ENCODE assay signal across 10 mouse cellular contexts in the genomic region with DNA sequence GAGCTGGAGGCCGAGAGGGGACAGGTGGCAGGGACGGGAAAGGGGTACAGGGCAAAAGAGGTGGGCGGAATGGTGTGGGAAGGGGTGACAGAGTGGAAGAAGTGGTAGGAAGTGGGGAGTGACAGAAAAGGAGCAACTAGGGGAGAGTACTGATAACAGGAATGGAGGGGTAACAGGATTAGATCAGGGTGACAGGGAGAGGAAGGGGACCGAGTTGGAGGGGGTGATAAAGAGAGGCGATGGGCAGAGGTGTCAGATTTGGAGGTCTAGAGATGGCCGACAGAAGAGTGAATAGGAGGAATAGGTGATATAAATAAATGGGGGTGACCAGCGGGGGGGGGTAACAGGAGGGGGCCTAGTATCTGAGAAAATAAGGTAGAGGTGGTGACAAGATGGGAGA. TPM values are rescaled to one million over a fixed set of nuclear protein-coding genes. Genes with fewer than 3 reads are reported as not detected.
DNase-seq lines count a peak whose midpoint lies in the region; ATAC-seq and TF ChIP-seq lines count a peak whose summit lies in the region.
"Had no signal": no experiment of that assay in that cellular context is flagged by ENCODE, and none has a peak within 500 bp of the region (broad histone marks: within the 10 kb centered on the region; RNA-seq: fewer than 3 reads in every experiment).

No protein-coding gene starts in this region.

- H3K79me2 ChIP-seq in liver, adult 2 months (ENCODE audit: control insufficient read depth, insufficient read depth, low read length), result peaks cover 36% of the 10 kb centered on the region

- TF ChIP-seq CTCF in liver, adult 2 months (IDR thresholded peaks at IDR 0.05; ENCODE audit: low read depth, low read length), result no peak

- under 1% methylated on average over 7 of the region's 7 CpGs for WGBS in liver, adult 2 months
- 3% methylated on average over 7 of the region's 7 CpGs for whole genome bisulfite sequencing in embryonic facial prominence, embryonic 13.5 days
- WGBS in intestine, embryonic 15.5 days, result 1% methylated on average over 7 of the region's 7 CpGs
- WGBS in neural tube, embryonic 12.5 days, result 4% methylated on average over 7 of the region's 7 CpGs

- H3K4me1 ChIP-seq in liver, adult 2 months (ENCODE audit: control insufficient read depth, insufficient read depth, low read length), result peaks cover 11% of the 10 kb centered on the region
- H3K4me1 ChIP-seq in embryonic facial prominence, embryonic 13.5 days, result peaks cover 28% of the 10 kb centered on the region
- peaks cover 18% of the 10 kb centered on the region for H3K4me1 ChIP-seq in intestine, embryonic 15.5 days (replicated peaks)
- peaks cover 21% of the 10 kb centered on the region for H3K4me1 ChIP-seq in neural tube, embryonic 12.5 days

- H3K9ac ChIP-seq in liver, adult 2 months (ENCODE audit: low read depth, low read length), result peak overlapping the region; percentile 83
- peak overlapping the region; percentile 82 for H3K9ac ChIP-seq in embryonic facial prominence, embryonic 13.5 days
- peak overlapping the region; percentile 73 for H3K9ac ChIP-seq in intestine, embryonic 15.5 days
- H3K9ac ChIP-seq in neural tube, embryonic 12.5 days, result peak overlapping the region; percentile 84

- H3K27me3 ChIP-seq in liver, adult 2 months (ENCODE audit: control insufficient read depth, insufficient read depth, low read length), result no peaks in the 10 kb centered on the region
- H3K27me3 ChIP-seq in embryonic facial prominence, embryonic 13.5 days, result no peaks in the 10 kb centered on the region
- no peaks in the 10 kb centered on the region for H3K27me3 ChIP-seq in intestine, embryonic 15.5 days (replicated peaks)
- no peaks in the 10 kb centered on the region; the same call in 1 of the 2 replicates for H3K27me3 ChIP-seq in neural tube, embryonic 12.5 days (replicated peaks)

- peak overlapping the region; percentile 73 for H3K4me3 ChIP-seq in liver, adult 2 months (ENCODE audit: insufficient read depth, low read depth, low read length)
- H3K4me3 ChIP-seq in embryonic facial prominence, embryonic 13.5 days, result peak overlapping the region; percentile 77
- H3K4me3 ChIP-seq in intestine, embryonic 15.5 days (replicated peaks), result peak overlapping the region; percentile 73
- H3K4me3 ChIP-seq in neural tube, embryonic 12.5 days, result peak overlapping the region; percentile 82

- no peaks in the 10 kb centered on the region for H3K36me3 ChIP-seq in liver, adult 2 months (ENCODE audit: control insufficient read depth, insufficient read depth, low read length)
- H3K36me3 ChIP-seq in embryonic facial prominence, embryonic 13.5 days, result peaks cover 30% of the 10 kb centered on the region
- peaks cover 21% of the 10 kb centered on the region for H3K36me3 ChIP-seq in intestine, embryonic 15.5 days
- peaks cover 29% of the 10 kb centered on the region for H3K36me3 ChIP-seq in neural tube, embryonic 12.5 days

- H3K4me2 ChIP-seq in embryonic facial prominence, embryonic 13.5 days, result peak overlapping the region; percentile 82
- H3K4me2 ChIP-seq in intestine, embryonic 15.5 days (replicated peaks), result peak overlapping the region; percentile 74
- peak overlapping the region; percentile 80 for H3K4me2 ChIP-seq in neural tube, embryonic 12.5 days (replicated peaks)

- H3K9me3 ChIP-seq in embryonic facial prominence, embryonic 13.5 days, result no peaks in the 10 kb centered on the region
- H3K9me3 ChIP-seq in intestine, embryonic 15.5 days, result no peaks in the 10 kb centered on the region
- no peaks in the 10 kb centered on the region for H3K9me3 ChIP-seq in neural tube, embryonic 12.5 days

- DNase-seq in liver, adult 2 months (ENCODE audit: extremely low read depth, low read depth, low spot score), result no peak
- no peak for DNase-seq in liver
- no peak for DNase-seq in embryo, embryonic 9.5 days (ENCODE audit: extremely low spot score)

- H3K27ac ChIP-seq in liver, adult 2 months (replicated peaks; ENCODE audit: insufficient read depth, low read depth, low read length), result peak overlapping the region; percentile 57
- H3K27ac ChIP-seq in embryonic facial prominence, embryonic 13.5 days, result peak overlapping the region; percentile 75
- H3K27ac ChIP-seq in intestine, embryonic 15.5 days, result peak overlapping the region; percentile 73
- H3K27ac ChIP-seq in neural tube, embryonic 12.5 days, result peak overlapping the region; percentile 75; the same call in 1 of the 2 replicates

- no peak for TF ChIP-seq POLR2A in liver, adult 2 months (IDR thresholded peaks at IDR 0.05; ENCODE audit: extremely low read depth, insufficient read depth, low read length)

- no peak for ATAC-seq in embryonic facial prominence, embryonic 13.5 days (ENCODE audit: insufficient number of reproducible peaks, insufficient read depth, low FRiP score, low TSS enrichment, low read depth)
- no peak for ATAC-seq in intestine, embryonic 15.5 days
- no peak for ATAC-seq in neural tube, embryonic 12.5 days (ENCODE audit: low FRiP score, low read depth)
- no peak for ATAC-seq in megakaryocyte progenitor cell, adult 5-6 weeks (replicated peaks; ENCODE audit: poor library complexity)
- ATAC-seq in frontal cortex, adult (ENCODE audit: low TSS enrichment), result no peak

RNA-seq across cellular contexts. Expression of gene Cic, which starts 1.1 kb away (rescaled TPM):
- total RNA-seq in liver, adult 2 months (2014; rRNA removed), result 5.3 and 8.3 TPM in 2 replicates
- 18.3 and 23.3 TPM in 2 replicates for polyA plus RNA-seq in liver, adult 2 months (2012; rRNA removed)
- polyA plus RNA-seq in embryonic facial prominence, embryonic 13.5 days (2015; fragmentation: Nextera tagmentation; extraction: Ambion mirVana), result 46.2 and 47.4 TPM in 2 replicates
- polyA plus RNA-seq in intestine, embryonic 15.5 days (2015; fragmentation: Nextera tagmentation; extraction: Ambion mirVana), result 26.1 and 26.6 TPM in 2 replicates
- polyA plus RNA-seq in neural tube, embryonic 12.5 days (2016; fragmentation: Nextera tagmentation; extraction: Ambion mirVana), result 44.2 and 45.0 TPM in 2 replicates
- total RNA-seq in megakaryocyte progenitor cell, adult 5-6 weeks (2015), result 67.4 and 67.8 TPM in 2 replicates
- total RNA-seq in megakaryocyte progenitor cell, adult 5-6 weeks (2017), result 19.0 and 24.4 TPM in 2 replicates

RNA-seq across cellular contexts. Expression of gene Erf, which starts 18.0 kb away (rescaled TPM):
- total RNA-seq in liver, adult 2 months (2014; rRNA removed), result 7.4 and 8.8 TPM in 2 replicates
- polyA plus RNA-seq in liver, adult 2 months (2012; rRNA removed), result 23.3 and 27.0 TPM in 2 replicates
- 22.2 and 25.3 TPM in 2 replicates for polyA plus RNA-seq in embryonic facial prominence, embryonic 13.5 days (2015; fragmentation: Nextera tagmentation; extraction: Ambion mirVana)
- 14.8 TPM in 2 replicates for polyA plus RNA-seq in intestine, embryonic 15.5 days (2015; fragmentation: Nextera tagmentation; extraction: Ambion mirVana)
- 11.9 and 13.1 TPM in 2 replicates for polyA plus RNA-seq in neural tube, embryonic 12.5 days (2016; fragmentation: Nextera tagmentation; extraction: Ambion mirVana)
- total RNA-seq in megakaryocyte progenitor cell, adult 5-6 weeks (2015), result 5.2 and 5.6 TPM in 2 replicates
- total RNA-seq in megakaryocyte progenitor cell, adult 5-6 weeks (2017), result 6.6 and 6.9 TPM in 2 replicates

RNA-seq across cellular contexts. Expression of gene Pafah1b3, which starts 29.2 kb away (rescaled TPM):
- 3.7 and 6.0 TPM in 2 replicates for total RNA-seq in liver, adult 2 months (2014; rRNA removed)
- polyA plus RNA-seq in liver, adult 2 months (2012; rRNA removed), result 8.4 and 10.0 TPM in 2 replicates
- polyA plus RNA-seq in embryonic facial prominence, embryonic 13.5 days (2015; fragmentation: Nextera tagmentation; extraction: Ambion mirVana), result 315 and 322 TPM in 2 replicates
- 173 TPM in 2 replicates for polyA plus RNA-seq in intestine, embryonic 15.5 days (2015; fragmentation: Nextera tagmentation; extraction: Ambion mirVana)
- 400 and 431 TPM in 2 replicates for polyA plus RNA-seq in neural tube, embryonic 12.5 days (2016; fragmentation: Nextera tagmentation; extraction: Ambion mirVana)
- total RNA-seq in megakaryocyte progenitor cell, adult 5-6 weeks (2015), result 10.9 and 20.0 TPM in 2 replicates
- 14.7 and 15.0 TPM in 2 replicates for total RNA-seq in megakaryocyte progenitor cell, adult 5-6 weeks (2017)

RNA-seq across cellular contexts. Expression of gene Gsk3a, which starts 30.9 kb away (rescaled TPM):
- total RNA-seq in liver, adult 2 months (2014; rRNA removed), result 9.1 and 11.4 TPM in 2 replicates
- 69.3 and 74.5 TPM in 2 replicates for polyA plus RNA-seq in liver, adult 2 months (2012; rRNA removed)
- 11.4 and 14.4 TPM in 2 replicates for polyA plus RNA-seq in embryonic facial prominence, embryonic 13.5 days (2015; fragmentation: Nextera tagmentation; extraction: Ambion mirVana)
- 8.0 and 10.3 TPM in 2 replicates for polyA plus RNA-seq in intestine, embryonic 15.5 days (2015; fragmentation: Nextera tagmentation; extraction: Ambion mirVana)
- 19.1 and 20.3 TPM in 2 replicates for polyA plus RNA-seq in neural tube, embryonic 12.5 days (2016; fragmentation: Nextera tagmentation; extraction: Ambion mirVana)
- total RNA-seq in megakaryocyte progenitor cell, adult 5-6 weeks (2015), result 84.9 and 93.2 TPM in 2 replicates
- total RNA-seq in megakaryocyte progenitor cell, adult 5-6 weeks (2017), result 57.8 and 60.3 TPM in 2 replicates

RNA-seq across cellular contexts. Expression of gene Prr19, which starts 32.6 kb away (rescaled TPM):
- total RNA-seq in liver, adult 2 months (2014; rRNA removed), result not detected in 2 replicates
- not detected in 2 replicates for polyA plus RNA-seq in liver, adult 2 months (2012; rRNA removed)
- 0.60 and 0.92 TPM in 2 replicates for polyA plus RNA-seq in embryonic facial prominence, embryonic 13.5 days (2015; fragmentation: Nextera tagmentation; extraction: Ambion mirVana)
- polyA plus RNA-seq in intestine, embryonic 15.5 days (2015; fragmentation: Nextera tagmentation; extraction: Ambion mirVana), result 0.41 and 0.71 TPM in 2 replicates
- 1.1 and 1.5 TPM in 2 replicates for polyA plus RNA-seq in neural tube, embryonic 12.5 days (2016; fragmentation: Nextera tagmentation; extraction: Ambion mirVana)
- not detected in 2 replicates for total RNA-seq in megakaryocyte progenitor cell, adult 5-6 weeks (2015)
- not detected in 2 replicates for total RNA-seq in megakaryocyte progenitor cell, adult 5-6 weeks (2017)
- total RNA-seq: adrenal gland, postnatal 36 days had no signal
- polyA plus RNA-seq: inflammation-experienced regulatory T-cells, adult 6 months had no signal

Comparison
In these comparisons a context has a peak if more than half of its experiments do, and no peak if none do; other contexts are left out.
1. RNA of gene Pafah1b3, which starts 29.2 kb away (polyA plus RNA-seq): 400 to 431 TPM in neural tube, embryonic 12.5 days, 315 to 322 TPM in embryonic facial prominence, embryonic 13.5 days and 173 TPM in intestine, embryonic 15.5 days; 8.4 to 10.0 TPM in liver, adult 2 months; every median in the first group is over 10 times any median in the second.
2. Peak in every context shown above with its lines, with median percentiles within 50 percentile points of each other: H3K27ac ChIP-seq, H3K4me3 ChIP-seq, H3K9ac ChIP-seq and H3K4me2 ChIP-seq.